ENCODE assay signal across 10 mouse cellular contexts in genomic region chr3:96182382-96182776, GRCm38 (mm10). TPM values are rescaled to one million over a fixed set of nuclear protein-coding genes. Genes with fewer than 3 reads are reported as not detected.
DNase-seq lines count a peak whose midpoint lies in the region; ATAC-seq and TF ChIP-seq lines count a peak whose summit lies in the region.
"Had no signal": no experiment of that assay in that cellular context is flagged by ENCODE, and none has a peak within 500 bp of the region (broad histone marks: within the 10 kb centered on the region; RNA-seq: fewer than 3 reads in every experiment).

No protein-coding gene starts in this region.

- H3K9ac ChIP-seq in kidney, embryonic 14.5 days (ENCODE audit: low read depth, low read length), result no peak overlapping the region
- H3K9ac ChIP-seq in forebrain, postnatal 0 days, result peak overlapping the region; percentile 78
- peak overlapping the region; percentile 74 for H3K9ac ChIP-seq in midbrain, embryonic 14.5 days (replicated peaks; ENCODE audit: low read length)

- 0 out of 2 replicates have a peak overlapping the region, but pooled peaks have one; percentile 24 for H3K27ac ChIP-seq in kidney, embryonic 14.5 days (ENCODE audit: low read depth, low read length)
- H3K27ac ChIP-seq in forebrain, postnatal 0 days (ENCODE audit: low read depth, low read length), result peak overlapping the region; percentile 72
- peak overlapping the region; percentile 50; the same call in 1 of the 2 replicates for H3K27ac ChIP-seq in midbrain, embryonic 14.5 days (replicated peaks; ENCODE audit: low read depth, low read length)

- H3K36me3 ChIP-seq in kidney, embryonic 14.5 days (ENCODE audit: control insufficient read depth, insufficient read depth, low read length), result peaks cover 17% of the 10 kb centered on the region
- peaks cover 22% of the 10 kb centered on the region for H3K36me3 ChIP-seq in forebrain, postnatal 0 days (ENCODE audit: insufficient read depth)
- peaks cover 27% of the 10 kb centered on the region for H3K36me3 ChIP-seq in midbrain, embryonic 14.5 days (ENCODE audit: control insufficient read depth, insufficient read depth, low read length)

- TF ChIP-seq CTCF in forebrain, postnatal 0 days (IDR thresholded peaks at IDR 0.05; ENCODE audit: low read depth), result no peak

- no peak for DNase-seq in kidney, adult 9 months
- DNase-seq in cerebellum, postnatal 36 days, result peak; percentile 26 to 37
- no peak for DNase-seq in forebrain, postnatal 0 days
- DNase-seq in midbrain, embryonic 14.5 days, result no peak
- no peak for DNase-seq in thymus, postnatal 10 days (ENCODE audit: low spot score in 2 of 2)
- DNase-seq in gastrocnemius, postnatal 4 days (ENCODE audit: low spot score in 2 of 2), result no peak
- no peak for DNase-seq in layer of hippocampus, postnatal 25 days (ENCODE audit: extremely low spot score in 1 of 2, low spot score in 1 of 2)
- DNase-seq: lung, postnatal 36 days had no signal

- no peaks in the 10 kb centered on the region for H3K27me3 ChIP-seq in kidney, embryonic 14.5 days (ENCODE audit: control insufficient read depth, insufficient read depth, low read length)
- H3K27me3 ChIP-seq in forebrain, postnatal 0 days (ENCODE audit: insufficient read depth, low read length), result no peaks in the 10 kb centered on the region
- H3K27me3 ChIP-seq in midbrain, embryonic 14.5 days (ENCODE audit: control insufficient read depth, insufficient read depth, low read length), result no peaks in the 10 kb centered on the region
- H3K27me3 ChIP-seq: Patski had no signal

- no peaks in the 10 kb centered on the region for H3K9me3 ChIP-seq in kidney, embryonic 14.5 days (ENCODE audit: control insufficient read depth, low read length)
- no peaks in the 10 kb centered on the region for H3K9me3 ChIP-seq in forebrain, postnatal 0 days (ENCODE audit: low read length)
- no peaks in the 10 kb centered on the region for H3K9me3 ChIP-seq in midbrain, embryonic 14.5 days (ENCODE audit: control insufficient read depth, low read length)

- peaks cover 16% of the 10 kb centered on the region for H3K4me1 ChIP-seq in kidney, embryonic 14.5 days (ENCODE audit: control insufficient read depth, insufficient read depth, low read length)
- H3K4me1 ChIP-seq in forebrain, postnatal 0 days (ENCODE audit: insufficient read depth), result peaks cover 4% of the 10 kb centered on the region
- H3K4me1 ChIP-seq in midbrain, embryonic 14.5 days (ENCODE audit: control insufficient read depth, insufficient read depth, low read length), result peaks cover 28% of the 10 kb centered on the region

- no peak for ATAC-seq in kidney, embryonic 14.5 days (ENCODE audit: low FRiP score, low TSS enrichment)
- peak; percentile 40 for ATAC-seq in forebrain, postnatal 0 days
- no peak for ATAC-seq in midbrain, embryonic 14.5 days (ENCODE audit: low FRiP score, low TSS enrichment)
- ATAC-seq: Patski had no signal

- 19% methylated on average over 4 of the region's 4 CpGs for WGBS in kidney, embryonic 14.5 days
- WGBS in forebrain, postnatal 0 days, result 43% methylated on average over 4 of the region's 4 CpGs
- 32% methylated on average over 4 of the region's 4 CpGs for WGBS in midbrain, embryonic 14.5 days

- H3K4me2 ChIP-seq in kidney, embryonic 14.5 days (replicated peaks; ENCODE audit: low read depth, low read length), result peak overlapping the region; percentile 63; the same call in 1 of the 2 replicates
- H3K4me2 ChIP-seq in forebrain, postnatal 0 days (ENCODE audit: low read depth), result peak overlapping the region; percentile 72
- H3K4me2 ChIP-seq in midbrain, embryonic 14.5 days (ENCODE audit: low read length), result peak overlapping the region; percentile 62

- H3K4me3 ChIP-seq in kidney, embryonic 14.5 days (ENCODE audit: low read length), result peak overlapping the region; percentile 48; the same call in 1 of the 2 replicates
- peak overlapping the region; percentile 52 for H3K4me3 ChIP-seq in forebrain, postnatal 0 days (ENCODE audit: low read depth, low read length)
- peak overlapping the region; percentile 60 for H3K4me3 ChIP-seq in midbrain, embryonic 14.5 days (replicated peaks; ENCODE audit: low read depth, low read length)

RNA-seq across cellular contexts. Expression of gene Sv2a, which starts 1.4 kb away (rescaled TPM):
- polyA plus RNA-seq in kidney, embryonic 14.5 days (2014; fragmentation: Nextera tagmentation; extraction: Ambion mirVana), result 2.2 and 3.3 TPM in 2 replicates
- total RNA-seq in forebrain, postnatal 0 days (2014; rRNA removed), result 82.6 and 112 TPM in 2 replicates
- 106 and 124 TPM in 2 replicates for polyA plus RNA-seq in forebrain, postnatal 0 days (2015; fragmentation: Nextera tagmentation; extraction: Ambion mirVana)
- polyA plus RNA-seq in midbrain, embryonic 14.5 days (2014; fragmentation: Nextera tagmentation; extraction: Ambion mirVana), result 91.6 and 120 TPM in 2 replicates
- total RNA-seq in gastrocnemius, postnatal 4 days (2021), result 1 to 10 TPM; 2.2 to 2.3 TPM
- 100 to 1,000 TPM; 379 to 381 TPM for total RNA-seq in layer of hippocampus, postnatal 25 days (2021)

RNA-seq across cellular contexts. Expression of gene Sf3b4, which starts 10.2 kb away (rescaled TPM):
- polyA plus RNA-seq in kidney, embryonic 14.5 days (2014; fragmentation: Nextera tagmentation; extraction: Ambion mirVana), result 220 and 235 TPM in 2 replicates
- total RNA-seq in forebrain, postnatal 0 days (2014; rRNA removed), result 41.9 and 66.5 TPM in 2 replicates
- 169 and 172 TPM in 2 replicates for polyA plus RNA-seq in forebrain, postnatal 0 days (2015; fragmentation: Nextera tagmentation; extraction: Ambion mirVana)
- 146 and 148 TPM in 2 replicates for polyA plus RNA-seq in midbrain, embryonic 14.5 days (2014; fragmentation: Nextera tagmentation; extraction: Ambion mirVana)
- total RNA-seq in gastrocnemius, postnatal 4 days (2021), result 10 to 100 TPM; 32.9 to 34.6 TPM
- 10 to 100 TPM; 45.8 to 49.4 TPM for total RNA-seq in layer of hippocampus, postnatal 25 days (2021)

RNA-seq across cellular contexts. Expression of gene Mtmr11, which starts 20.6 kb away (rescaled TPM):
- polyA plus RNA-seq in kidney, embryonic 14.5 days (2014; fragmentation: Nextera tagmentation; extraction: Ambion mirVana), result 14.0 and 22.6 TPM in 2 replicates
- total RNA-seq in forebrain, postnatal 0 days (2014; rRNA removed), result 9.5 and 14.6 TPM in 2 replicates
- 7.8 and 8.4 TPM in 2 replicates for polyA plus RNA-seq in forebrain, postnatal 0 days (2015; fragmentation: Nextera tagmentation; extraction: Ambion mirVana)
- polyA plus RNA-seq in midbrain, embryonic 14.5 days (2014; fragmentation: Nextera tagmentation; extraction: Ambion mirVana), result 6.1 and 11.8 TPM in 2 replicates
- total RNA-seq in gastrocnemius, postnatal 4 days (2021), result 1 to 10 TPM; 9.3 to 9.7 TPM
- 1 to 10 TPM; 3.8 to 4.4 TPM for total RNA-seq in layer of hippocampus, postnatal 25 days (2021)

RNA-seq across cellular contexts. Expression of gene Bola1, which starts 37.1 kb away (rescaled TPM):
- 65.0 and 70.9 TPM in 2 replicates for polyA plus RNA-seq in kidney, embryonic 14.5 days (2014; fragmentation: Nextera tagmentation; extraction: Ambion mirVana)
- total RNA-seq in forebrain, postnatal 0 days (2014; rRNA removed), result 31.4 and 40.2 TPM in 2 replicates
- 67.7 and 75.8 TPM in 2 replicates for polyA plus RNA-seq in forebrain, postnatal 0 days (2015; fragmentation: Nextera tagmentation; extraction: Ambion mirVana)
- 63.0 and 69.6 TPM in 2 replicates for polyA plus RNA-seq in midbrain, embryonic 14.5 days (2014; fragmentation: Nextera tagmentation; extraction: Ambion mirVana)
- 10 to 100 TPM; 20.4 to 23.2 TPM for total RNA-seq in gastrocnemius, postnatal 4 days (2021)
- 10 to 100 TPM; 16.5 to 17.9 TPM for total RNA-seq in layer of hippocampus, postnatal 25 days (2021)

RNA-seq across cellular contexts. Expression of gene Hist2h2ab, which starts 37.3 kb away (rescaled TPM):
- 2.2 and 2.4 TPM in 2 replicates for polyA plus RNA-seq in kidney, embryonic 14.5 days (2014; fragmentation: Nextera tagmentation; extraction: Ambion mirVana)
- total RNA-seq in forebrain, postnatal 0 days (2014; rRNA removed), result 166 and 395 TPM in 2 replicates
- 1.2 TPM in 1 of 2 replicates, not detected in the other for polyA plus RNA-seq in forebrain, postnatal 0 days (2015; fragmentation: Nextera tagmentation; extraction: Ambion mirVana)
- polyA plus RNA-seq in midbrain, embryonic 14.5 days (2014; fragmentation: Nextera tagmentation; extraction: Ambion mirVana), result not detected in 2 replicates
- total RNA-seq in gastrocnemius, postnatal 4 days (2021), result 10 to 100 TPM; 15.6 TPM
- total RNA-seq in layer of hippocampus, postnatal 25 days (2021), result 1 to 10 TPM; 8.5 to 9.2 TPM

Comparison
In these comparisons a context has a peak if more than half of its experiments do, and no peak if none do; other contexts are left out.
1. DNase-seq: peak in cerebellum, postnatal 36 days (2 of 2); none in kidney, adult 9 months (single experiment), forebrain, postnatal 0 days (single experiment), midbrain, embryonic 14.5 days (single experiment), thymus, postnatal 10 days (0 of 2), gastrocnemius, postnatal 4 days (0 of 2) and layer of hippocampus, postnatal 25 days (0 of 2).
2. RNA of gene Sv2a, which starts 1.4 kb away (total RNA-seq): 379 to 381 TPM in layer of hippocampus, postnatal 25 days and 82.6 to 112 TPM in forebrain, postnatal 0 days; 2.2 to 2.3 TPM in gastrocnemius, postnatal 4 days; every median in the first group is over 10 times any median in the second.
3. Peak in every context shown above with its lines, with median percentiles within 50 percentile points of each other: H3K27ac ChIP-seq, H3K4me2 ChIP-seq and H3K4me3 ChIP-seq.